Mouse (Mus musculus): ENCODE data around the gene Ubxn6. TPM values are rescaled to one million over a fixed set of nuclear protein-coding genes. Genes with fewer than 3 reads are reported as not detected.

Gene Ubxn6
- polyA plus RNA-seq, 1 experiment = 38.7 TPM

DNA sequence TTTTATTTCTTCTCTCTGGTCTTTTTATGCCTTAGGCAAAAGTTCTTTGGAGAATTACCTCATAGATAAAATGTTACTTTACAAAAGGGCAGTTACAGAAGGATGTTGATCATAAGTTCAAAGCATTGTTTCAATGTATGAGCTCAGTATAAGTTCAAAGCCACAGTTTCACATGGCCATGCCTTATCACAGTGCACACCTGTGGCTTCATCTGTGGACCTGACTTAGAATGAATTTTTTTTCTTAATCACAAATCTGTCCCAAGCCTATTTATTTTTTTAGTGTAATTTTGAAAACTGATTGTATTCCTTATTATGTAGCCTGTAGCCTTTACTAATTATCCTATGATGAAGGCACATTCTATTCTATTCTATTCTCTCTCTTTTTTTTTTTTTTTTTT is 19.9 kb downstream of the Ubxn6 start:
- peaks cover 56% of the 10 kb centered on the region for H3K36me3 ChIP-seq (ENCODE audit: control insufficient read depth, insufficient read depth, low read length, poor library complexity, severe bottlenecking)
- H3K27me3 ChIP-seq (ENCODE audit: control insufficient read depth, insufficient read depth, low read length, poor library complexity, severe bottlenecking) = no peaks in the 10 kb centered on the region
- H3K4me3 ChIP-seq (ENCODE audit: low read depth, low read length) = no peak overlapping the region
- no peaks in the 10 kb centered on the region for H3K4me1 ChIP-seq (ENCODE audit: control insufficient read depth, insufficient read depth, low read length)
- no peak overlapping the region for H3K27ac ChIP-seq (ENCODE audit: insufficient read depth, low read length)
- H3K9ac ChIP-seq (ENCODE audit: low read depth, poor library complexity, severe bottlenecking) = no peak overlapping the region
- TF ChIP-seq EP300 (IDR thresholded peaks at IDR 0.05; ENCODE audit: insufficient read depth, low read depth, low read length) = no peak
- no peak for TF ChIP-seq POLR2A (IDR thresholded peaks at IDR 0.05; ENCODE audit: insufficient read depth, low read length)
- TF ChIP-seq CTCF (IDR thresholded peaks at IDR 0.05; ENCODE audit: low read depth, low read length) = no peak
- no peaks in the 10 kb centered on the region for H3K9me3 ChIP-seq (replicated peaks; ENCODE audit: control insufficient read depth, insufficient read depth, low read length, poor library complexity, severe bottlenecking)

- H3K36me3 ChIP-seq (ENCODE audit: control insufficient read depth, insufficient read depth, low read length, poor library complexity, severe bottlenecking) = peaks cover 62% of the 10 kb centered on the region
- no peak overlapping the region for H3K27ac ChIP-seq (ENCODE audit: insufficient read depth, low read length)
- no peak overlapping the region for H3K9ac ChIP-seq (ENCODE audit: low read depth, poor library complexity, severe bottlenecking)
- H3K4me1 ChIP-seq (ENCODE audit: control insufficient read depth, insufficient read depth, low read length) = no peaks in the 10 kb centered on the region
- H3K27me3 ChIP-seq (ENCODE audit: control insufficient read depth, insufficient read depth, low read length, poor library complexity, severe bottlenecking) = no peaks in the 10 kb centered on the region
- no peak overlapping the region for H3K4me3 ChIP-seq (ENCODE audit: low read depth, low read length)
- H3K9me3 ChIP-seq (replicated peaks; ENCODE audit: control insufficient read depth, insufficient read depth, low read length, poor library complexity, severe bottlenecking) = no peaks in the 10 kb centered on the region
- TF ChIP-seq CTCF (IDR thresholded peaks at IDR 0.05; ENCODE audit: low read depth, low read length) (no peak), POLR2A (IDR thresholded peaks at IDR 0.05; ENCODE audit: insufficient read depth, low read length) (no peak), EP300 (IDR thresholded peaks at IDR 0.05; ENCODE audit: insufficient read depth, low read depth, low read length) (no peak)
Measured at GRCm38 (mm10) chr17:56051369-56051768, 23.5 kb downstream of the Ubxn6 start.

DNA sequence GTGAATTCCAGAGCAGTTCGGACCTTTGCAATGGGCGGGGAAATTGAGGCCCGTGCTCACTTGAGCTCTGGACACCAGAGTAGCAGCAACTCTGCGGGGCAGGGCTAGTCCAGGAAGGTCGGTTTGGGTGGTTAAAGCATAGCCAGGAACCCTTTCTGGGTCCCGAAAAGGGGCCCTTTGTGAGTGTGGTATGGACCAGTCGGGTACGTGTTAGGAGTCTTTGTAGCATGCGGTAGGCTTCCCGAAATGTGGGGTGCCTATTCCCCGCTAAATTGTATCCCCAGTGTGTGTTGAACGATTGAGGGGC is 34.0 kb downstream of the Ubxn6 start:
- no peaks in the 10 kb centered on the region for H3K9me3 ChIP-seq (replicated peaks; ENCODE audit: control insufficient read depth, insufficient read depth, low read length, poor library complexity, severe bottlenecking)
- peak overlapping the region; percentile 87 for H3K27ac ChIP-seq (ENCODE audit: insufficient read depth, low read length)
- H3K4me1 ChIP-seq (ENCODE audit: control insufficient read depth, insufficient read depth, low read length) = peaks cover 1% of the 10 kb centered on the region
- TF ChIP-seq CTCF (IDR thresholded peaks at IDR 0.05; ENCODE audit: low read depth, low read length) (no peak), EP300 (IDR thresholded peaks at IDR 0.05; ENCODE audit: insufficient read depth, low read depth, low read length) (no peak), POLR2A (IDR thresholded peaks at IDR 0.05; ENCODE audit: insufficient read depth, low read length) (no peak)
- peaks cover 22% of the 10 kb centered on the region for H3K36me3 ChIP-seq (ENCODE audit: control insufficient read depth, insufficient read depth, low read length, poor library complexity, severe bottlenecking)
- no peaks in the 10 kb centered on the region for H3K27me3 ChIP-seq (ENCODE audit: control insufficient read depth, insufficient read depth, low read length, poor library complexity, severe bottlenecking)
- H3K9ac ChIP-seq (ENCODE audit: low read depth, poor library complexity, severe bottlenecking) = peak overlapping the region; percentile 97
- H3K4me3 ChIP-seq (ENCODE audit: low read depth, low read length) = peak overlapping the region; percentile 96

- H3K36me3 ChIP-seq (ENCODE audit: control insufficient read depth, insufficient read depth, low read length, poor library complexity, severe bottlenecking) = peaks cover 18% of the 10 kb centered on the region
- TF ChIP-seq EP300 (IDR thresholded peaks at IDR 0.05; ENCODE audit: insufficient read depth, low read depth, low read length) (no peak), POLR2A (IDR thresholded peaks at IDR 0.05; ENCODE audit: insufficient read depth, low read length) (peak; percentile 67)
- H3K4me1 ChIP-seq (ENCODE audit: control insufficient read depth, insufficient read depth, low read length) = peaks cover 1% of the 10 kb centered on the region
- H3K9me3 ChIP-seq (replicated peaks; ENCODE audit: control insufficient read depth, insufficient read depth, low read length, poor library complexity, severe bottlenecking) = no peaks in the 10 kb centered on the region
- peak within 1 kb of the TSS; percentile 96 for H3K4me3 ChIP-seq (ENCODE audit: low read depth, low read length)
- H3K9ac ChIP-seq (ENCODE audit: low read depth, poor library complexity, severe bottlenecking) = peak within 1 kb of the TSS; percentile 97
- peak within 1 kb of the TSS; percentile 87 for H3K27ac ChIP-seq (ENCODE audit: insufficient read depth, low read length)
- no peaks in the 10 kb centered on the region for H3K27me3 ChIP-seq (ENCODE audit: control insufficient read depth, insufficient read depth, low read length, poor library complexity, severe bottlenecking)
Measured at GRCm38 (mm10) chr17:56040030-56040856, 34.6 kb downstream of the Ubxn6 start, which contains the start of gene Chaf1a. TSS of gene Chaf1a (plus strand) at chr17:56040439.

GRCm38 (mm10) chr17:56039345-56039744 is 35.5 kb downstream of the Ubxn6 start:
- H3K9ac ChIP-seq (ENCODE audit: low read depth, poor library complexity, severe bottlenecking) = peak overlapping the region; percentile 66
- no peaks in the 10 kb centered on the region for H3K27me3 ChIP-seq (ENCODE audit: control insufficient read depth, insufficient read depth, low read length, poor library complexity, severe bottlenecking)
- peaks cover 10% of the 10 kb centered on the region for H3K36me3 ChIP-seq (ENCODE audit: control insufficient read depth, insufficient read depth, low read length, poor library complexity, severe bottlenecking)
- peaks cover 1% of the 10 kb centered on the region for H3K4me1 ChIP-seq (ENCODE audit: control insufficient read depth, insufficient read depth, low read length)
- H3K4me3 ChIP-seq (ENCODE audit: low read depth, low read length) = no peak overlapping the region
- no peaks in the 10 kb centered on the region for H3K9me3 ChIP-seq (replicated peaks; ENCODE audit: control insufficient read depth, insufficient read depth, low read length, poor library complexity, severe bottlenecking)
- no peak overlapping the region for H3K27ac ChIP-seq (ENCODE audit: insufficient read depth, low read length)
- TF ChIP-seq EP300 (IDR thresholded peaks at IDR 0.05; ENCODE audit: insufficient read depth, low read depth, low read length) (no peak), POLR2A (IDR thresholded peaks at IDR 0.05; ENCODE audit: insufficient read depth, low read length) (no peak), CTCF (IDR thresholded peaks at IDR 0.05; ENCODE audit: low read depth, low read length) (no peak)

GRCm38 (mm10) chr17:56038583-56039261 is 36.1 kb downstream of the Ubxn6 start:
- Histone ChIP-seq H3K27ac (ENCODE audit: insufficient read depth, low read length) (no peak overlapping the region), H3K9me3 (replicated peaks; ENCODE audit: control insufficient read depth, insufficient read depth, low read length, poor library complexity, severe bottlenecking) (no peaks in the 10 kb centered on the region), H3K36me3 (ENCODE audit: control insufficient read depth, insufficient read depth, low read length, poor library complexity, severe bottlenecking) (peaks cover 8% of the 10 kb centered on the region), H3K4me3 (ENCODE audit: low read depth, low read length) (no peak overlapping the region), H3K9ac (ENCODE audit: low read depth, poor library complexity, severe bottlenecking) (0 out of 2 replicates have a peak overlapping the region, but pooled peaks have one; percentile 16), H3K27me3 (ENCODE audit: control insufficient read depth, insufficient read depth, low read length, poor library complexity, severe bottlenecking) (no peaks in the 10 kb centered on the region), H3K4me1 (ENCODE audit: control insufficient read depth, insufficient read depth, low read length) (peaks cover 1% of the 10 kb centered on the region)
- no peak for TF ChIP-seq CTCF (IDR thresholded peaks at IDR 0.05; ENCODE audit: low read depth, low read length)
- TF ChIP-seq POLR2A (IDR thresholded peaks at IDR 0.05; ENCODE audit: insufficient read depth, low read length) = no peak
- TF ChIP-seq EP300 (IDR thresholded peaks at IDR 0.05; ENCODE audit: insufficient read depth, low read depth, low read length) = no peak

All from ES-Bruce4 (cell line).